Mouse (Mus musculus): ENCODE results near the gene Arel1.

Arel1 gene

GRCm38 (mm10) chr12:84950763-84951162 is 19.9 kb downstream of the Arel1 start:
- no peak for DNase-seq (ENCODE audit: extremely low spot score, low read depth, low spot score)

DNA sequence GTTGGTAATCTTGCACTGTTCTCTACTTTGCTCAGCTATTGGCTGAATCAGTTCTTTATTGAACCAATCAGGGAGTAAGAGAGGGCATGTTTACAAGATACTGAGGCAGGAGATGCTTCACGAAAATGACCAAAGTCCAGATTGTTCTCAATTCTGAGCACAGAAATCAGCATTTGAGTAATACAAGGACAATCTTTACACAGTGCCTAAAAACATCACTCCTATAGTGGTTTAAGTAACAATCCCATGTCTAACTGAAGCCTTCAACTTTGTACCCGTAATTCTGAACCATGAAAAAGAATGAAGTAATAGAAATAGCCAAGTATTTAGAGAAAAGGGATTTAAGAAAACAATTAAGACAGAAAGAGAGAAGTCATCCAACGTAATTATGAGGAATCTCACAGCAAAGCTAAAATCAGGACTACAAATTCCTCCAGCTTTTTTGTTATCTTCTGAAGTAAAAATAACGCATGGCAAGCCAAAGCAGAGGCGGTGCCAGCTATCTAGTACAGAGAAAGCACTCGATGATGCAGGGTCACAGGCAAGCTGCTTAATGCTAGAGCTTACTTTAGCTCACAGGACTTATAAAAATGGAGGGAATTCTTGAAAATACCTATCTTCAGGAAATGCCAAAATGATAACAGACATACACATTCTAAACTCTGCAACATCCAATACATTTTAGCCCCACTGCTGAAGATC is 22.0 kb downstream of the Arel1 start:
- DNase-seq (ENCODE audit: extremely low spot score, low read depth, low spot score), result no peak

DNA sequence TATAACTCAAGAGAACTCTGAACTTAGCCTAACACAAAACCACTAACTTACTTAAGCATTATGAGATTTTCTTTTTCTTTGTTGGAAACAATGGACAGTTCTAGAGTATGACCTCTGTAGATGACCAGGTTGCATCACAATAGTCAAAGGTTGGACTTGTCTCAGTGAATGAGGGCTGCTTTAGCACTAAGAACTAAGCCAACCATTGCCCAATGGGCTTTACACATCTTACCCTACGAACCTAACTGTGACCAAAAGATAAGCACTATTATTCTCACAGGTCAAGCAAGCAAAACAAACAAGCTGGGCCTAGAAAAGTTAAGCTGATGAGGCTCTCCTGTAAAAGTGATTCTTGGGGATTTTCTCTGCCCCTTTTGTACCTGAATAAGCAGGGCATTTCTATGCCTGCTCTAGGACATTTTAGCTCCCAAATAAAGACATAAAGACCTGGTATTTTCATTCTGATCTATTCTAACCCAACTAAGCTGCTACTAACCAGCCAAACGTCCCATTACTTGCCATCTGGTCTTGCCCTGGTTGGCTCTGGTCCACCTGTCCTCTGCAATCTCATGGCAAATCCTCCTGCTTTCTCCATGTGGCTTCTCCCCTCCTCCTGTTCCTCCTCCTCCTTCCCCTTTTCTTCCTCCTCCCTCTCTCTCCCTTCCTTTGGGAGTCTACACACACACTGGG is 22.7 kb downstream of the Arel1 start:
- no peak for DNase-seq (ENCODE audit: extremely low spot score, low read depth, low spot score)

DNA sequence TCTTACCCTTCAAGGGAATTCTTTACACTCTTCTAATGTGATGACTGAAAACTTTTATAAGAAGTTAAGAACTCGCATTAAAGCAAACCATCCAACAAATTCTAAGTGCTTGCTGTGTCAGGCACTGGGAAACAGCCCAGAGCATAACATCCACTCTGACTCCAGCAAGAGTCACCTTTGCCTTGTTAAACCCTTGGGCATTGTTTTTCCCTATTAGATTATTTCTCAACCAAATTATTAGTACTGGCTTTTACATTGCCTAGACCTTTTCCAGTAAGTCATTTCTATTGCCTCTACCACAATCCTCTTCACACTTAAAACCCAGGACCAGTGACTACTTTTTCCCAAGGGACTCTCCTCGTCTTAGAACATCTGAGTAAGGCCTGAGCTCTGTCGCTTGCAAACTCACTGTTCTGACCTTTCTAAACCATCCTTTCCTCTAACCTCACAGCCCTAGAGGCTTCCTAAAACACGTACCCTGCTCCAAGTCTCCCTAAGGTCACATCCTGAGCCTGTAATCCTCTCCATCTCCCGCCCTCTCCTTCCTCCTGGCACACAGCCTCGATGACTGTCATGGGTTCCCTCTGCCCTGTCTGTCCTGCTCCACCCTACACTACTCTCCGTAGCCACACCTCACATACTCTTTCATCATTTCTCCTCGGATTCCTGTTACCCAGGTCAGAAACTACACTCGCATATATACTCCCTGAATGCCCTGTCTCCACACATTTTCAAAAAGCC is 25.7 kb downstream of the Arel1 start:
- DNase-seq (ENCODE audit: extremely low spot score, low read depth, low spot score), result no peak

DNA sequence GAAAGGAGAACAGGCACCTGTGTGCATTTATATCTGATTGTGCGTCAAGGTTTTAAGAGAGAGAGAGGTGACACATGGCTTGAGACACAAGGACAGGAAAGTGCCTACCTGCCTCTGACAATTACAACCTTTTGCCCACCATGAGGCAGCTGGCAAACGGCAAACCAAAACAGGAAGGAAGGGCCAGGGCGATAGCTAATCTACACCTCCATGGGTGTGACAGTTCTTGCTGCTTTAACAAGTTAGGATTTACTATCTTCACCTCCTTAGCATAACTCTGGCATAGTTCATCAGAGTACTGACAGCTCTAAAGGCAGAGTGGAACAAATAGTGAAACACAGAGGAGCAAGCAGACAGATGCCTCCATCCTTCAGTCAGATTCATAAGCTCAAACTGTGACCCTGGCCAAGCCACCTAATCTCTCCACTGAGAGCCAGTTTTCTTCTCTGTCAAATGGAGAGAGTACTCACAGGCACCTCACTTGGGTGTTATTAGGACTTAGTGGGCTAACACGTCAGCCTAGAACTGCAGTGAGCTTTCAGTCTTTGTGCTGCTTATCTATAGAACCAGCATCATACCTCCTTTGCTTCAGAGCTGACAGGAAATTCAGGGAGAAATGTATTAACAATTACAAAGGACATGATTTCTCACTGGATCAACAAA is 26.4 kb downstream of the Arel1 start:
- DNase-seq (ENCODE audit: extremely low spot score, low read depth, low spot score), result no peak

DNA sequence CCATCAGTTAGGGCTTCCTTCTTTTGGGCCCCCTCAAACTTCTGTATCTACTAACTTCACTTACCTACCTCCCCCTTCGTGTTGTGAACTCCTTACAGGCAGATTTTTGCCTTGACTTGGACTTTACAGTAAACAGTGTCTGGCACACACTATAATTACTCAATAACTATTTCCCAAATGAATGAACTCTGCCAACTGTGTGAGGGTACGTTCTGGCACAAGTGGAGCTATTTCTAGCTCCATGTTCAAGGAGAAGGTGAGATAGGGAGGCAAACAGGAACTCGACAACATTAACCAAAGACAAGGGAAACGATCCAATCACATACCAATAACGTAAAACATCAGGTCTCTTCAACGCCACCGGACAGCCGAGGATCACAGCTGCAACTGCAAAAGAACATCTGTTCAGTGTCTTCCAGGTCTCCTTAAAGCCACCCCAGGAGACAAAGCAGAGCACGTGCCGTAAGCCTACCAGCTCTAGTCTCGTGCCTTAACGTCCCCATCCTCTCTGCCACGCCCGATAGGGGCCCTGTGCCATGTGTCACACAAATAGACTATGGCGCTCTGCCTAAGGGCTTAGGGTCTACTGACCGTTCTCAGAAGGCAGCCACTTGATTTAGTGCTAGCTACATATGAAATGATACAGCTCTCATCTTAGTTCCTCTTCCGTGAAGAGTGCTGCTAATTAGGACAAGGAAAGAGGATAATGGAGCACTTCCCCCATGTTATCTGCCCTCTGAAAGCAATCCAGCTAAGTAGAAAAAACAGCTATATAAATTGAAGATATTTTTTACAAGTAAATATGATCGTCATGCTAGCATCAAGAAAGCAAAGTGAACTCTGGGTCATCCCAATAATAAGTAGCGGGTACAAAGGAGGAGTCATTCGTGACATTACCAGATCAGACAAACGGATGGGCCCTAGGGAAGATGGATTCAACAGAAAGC is 27.4 kb downstream of the Arel1 start:
- DNase-seq (ENCODE audit: extremely low spot score, low read depth, low spot score), result no peak

DNA sequence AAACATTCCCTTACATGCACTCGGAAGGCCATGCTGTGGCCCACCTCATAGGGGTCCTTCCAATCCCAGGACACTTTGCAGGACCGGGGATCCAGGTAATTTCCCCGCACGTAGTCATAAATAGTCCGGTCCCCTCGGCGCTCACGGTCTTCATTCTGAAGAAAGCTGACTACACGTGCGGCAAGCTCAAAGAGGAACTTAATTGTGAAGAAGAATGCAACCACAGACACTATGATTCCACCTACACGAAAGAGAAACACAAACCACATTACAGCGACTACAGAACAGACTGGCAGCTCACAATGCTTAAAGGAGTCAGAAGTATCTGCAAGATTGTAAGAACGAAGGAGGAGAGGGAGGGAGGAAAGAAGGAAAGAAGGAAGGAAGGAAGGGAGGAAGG is 29.0 kb downstream of the Arel1 start:
- DNase-seq (ENCODE audit: extremely low spot score, low read depth, low spot score), result no peak

- DNase-seq (ENCODE audit: extremely low spot score, low read depth, low spot score), result no peak
These were observed 30.4 kb downstream of the Arel1 start for GRCm38 (mm10) chr12:84940343-84940742.

GRCm38 (mm10) chr12:84939117-84939516 is 31.6 kb downstream of the Arel1 start:
- no peak for DNase-seq (ENCODE audit: extremely low spot score, low read depth, low spot score)

DNA sequence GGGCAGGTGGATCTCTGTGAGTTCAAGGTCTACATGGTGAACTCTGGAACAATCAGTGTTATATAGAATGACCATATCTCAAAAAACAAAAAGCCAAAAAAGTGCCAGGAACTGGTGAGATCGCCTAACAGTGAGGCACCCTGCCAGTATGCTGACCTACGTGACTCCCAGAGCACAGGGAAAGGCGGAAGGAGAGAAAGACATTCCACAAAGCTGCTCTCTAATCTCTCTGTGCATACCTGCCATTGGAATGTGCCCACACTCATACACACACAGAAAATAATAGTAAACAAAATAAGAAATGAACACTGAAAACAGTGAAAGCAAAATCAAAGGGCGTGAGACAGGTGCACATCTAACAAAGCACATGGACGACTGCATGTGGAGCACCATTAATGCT is 35.4 kb downstream of the Arel1 start:
- DNase-seq (ENCODE audit: extremely low spot score, low read depth, low spot score), result no peak

- DNase-seq (ENCODE audit: extremely low spot score, low read depth, low spot score), result no peak
These were observed 38.5 kb downstream of the Arel1 start for GRCm38 (mm10) chr12:84932210-84932609.

GRCm38 (mm10) chr12:84926542-84926941 is 44.2 kb downstream of the Arel1 start:
- no peak for DNase-seq (ENCODE audit: extremely low spot score, low read depth, low spot score)

DNA sequence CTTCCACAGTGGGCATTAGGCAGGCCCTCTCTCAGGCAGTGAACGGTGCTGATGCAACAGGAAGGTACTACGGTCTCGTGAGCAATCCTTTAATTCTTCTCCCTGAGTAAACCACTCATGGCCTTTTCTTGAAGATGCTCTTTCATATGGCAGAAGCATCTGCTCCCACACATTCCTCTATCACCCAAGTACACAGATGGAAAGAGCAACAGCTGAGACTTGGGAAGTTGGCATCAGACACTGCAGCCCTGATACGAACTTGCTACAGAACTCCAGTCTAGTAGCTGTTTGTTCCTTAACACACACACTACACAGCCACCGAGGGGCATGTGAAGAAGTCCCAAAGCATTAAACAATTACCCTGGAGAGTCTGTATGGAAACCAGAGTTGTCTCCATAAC is 46.4 kb downstream of the Arel1 start:
- DNase-seq (ENCODE audit: extremely low spot score, low read depth, low spot score), result no peak

DNA sequence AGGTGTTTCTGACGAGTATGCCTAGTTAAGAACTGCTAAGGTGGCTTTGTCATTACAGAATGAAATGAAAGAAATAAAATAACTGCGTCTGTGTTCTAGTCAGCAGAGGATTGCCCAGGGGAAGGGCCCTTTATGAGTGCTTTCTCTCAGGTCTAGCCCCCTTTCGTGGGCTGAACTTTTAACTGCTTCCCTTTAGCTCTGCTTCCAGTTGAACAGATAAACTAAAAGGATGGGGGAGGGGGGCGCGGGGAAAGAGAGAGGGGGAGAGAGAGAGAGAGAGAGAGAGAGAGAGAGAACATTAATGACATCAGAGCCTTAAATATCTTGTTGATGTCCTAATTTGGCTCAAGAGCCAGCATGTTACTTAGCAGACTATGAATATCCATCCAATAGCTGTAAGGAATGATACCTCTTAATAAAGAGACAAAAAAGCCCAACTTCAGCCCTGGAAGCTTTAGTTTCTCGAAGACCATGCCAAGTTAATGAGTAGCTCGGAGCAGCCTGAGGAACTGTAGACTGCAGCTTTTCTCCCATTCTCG is 48.8 kb downstream of the Arel1 start:
- no peak for DNase-seq (ENCODE audit: extremely low spot score, low read depth, low spot score)

DNA sequence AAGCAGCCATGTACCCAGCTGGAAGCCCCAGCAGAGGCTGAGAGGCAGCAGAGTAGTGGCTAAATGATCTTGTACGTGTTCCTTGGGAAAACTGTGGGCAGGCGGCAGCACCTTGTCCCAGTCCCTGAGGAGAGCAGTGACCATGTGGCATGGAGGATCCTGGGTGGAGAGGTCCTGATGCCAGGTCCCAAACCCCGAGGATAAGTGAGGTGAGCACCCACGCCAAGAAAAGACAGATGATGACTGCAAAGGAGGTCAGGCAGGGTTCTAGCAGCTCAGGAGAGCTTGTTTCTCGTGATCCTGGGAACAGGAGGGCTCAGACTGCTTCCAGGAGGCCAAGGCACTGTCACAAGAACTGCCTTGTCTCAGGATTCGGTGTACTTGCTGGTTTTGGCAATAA is 51.9 kb downstream of the Arel1 start:
- DNase-seq (ENCODE audit: extremely low spot score, low read depth, low spot score), result no peak

- no peak for DNase-seq (ENCODE audit: extremely low spot score, low read depth, low spot score)
These were observed 52.9 kb downstream of the Arel1 start for GRCm38 (mm10) chr12:84917799-84918198.

GRCm38 (mm10) chr12:84914959-84915358 is 55.7 kb downstream of the Arel1 start:
- DNase-seq (ENCODE audit: extremely low spot score, low read depth, low spot score), result no peak

- no peak for DNase-seq (ENCODE audit: extremely low spot score, low read depth, low spot score)
These were observed 58.0 kb downstream of the Arel1 start for GRCm38 (mm10) chr12:84912652-84913104.

DNA sequence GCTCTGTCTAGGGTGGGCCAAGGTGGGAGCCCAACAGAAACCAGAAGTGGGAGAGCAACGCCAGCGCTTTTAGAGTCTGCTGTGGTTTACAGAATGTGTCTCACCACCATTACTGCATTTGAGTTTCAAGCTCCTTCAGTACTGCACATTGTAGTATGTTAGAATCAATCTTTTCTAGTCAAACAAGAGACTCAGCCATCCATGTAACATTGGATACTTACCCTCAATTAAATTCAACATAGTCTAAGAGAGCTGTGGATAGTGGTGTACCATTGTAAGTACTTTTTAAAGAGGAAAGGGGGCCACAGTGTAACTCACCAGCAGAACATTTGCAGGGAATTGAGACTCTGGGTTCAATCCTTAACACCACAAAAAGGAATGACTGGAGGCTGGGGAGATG is 59.1 kb downstream of the Arel1 start:
- no peak for DNase-seq (ENCODE audit: extremely low spot score, low read depth, low spot score)

GRCm38 (mm10) chr12:84910066-84910465 is 60.6 kb downstream of the Arel1 start:
- DNase-seq (ENCODE audit: extremely low spot score, low read depth, low spot score), result no peak

All from hindlimb bud, embryonic 11.5 days (tissue).